Comparison of ENCODE assay signal across 9 mouse cellular contexts in genomic region chr15:98617176-98617537, GRCm38 (mm10). TPM values are rescaled to one million over a fixed set of nuclear protein-coding genes. Genes with fewer than 3 reads are reported as not detected.
DNase-seq lines count a peak whose midpoint lies in the region; ATAC-seq and TF ChIP-seq lines count a peak whose summit lies in the region.
"Had no signal": no experiment of that assay in that cellular context is flagged by ENCODE, and none has a peak within 500 bp of the region (broad histone marks: within the 10 kb centered on the region; RNA-seq: fewer than 3 reads in every experiment).

No protein-coding gene starts in this region.

- peaks cover 55% of the 10 kb centered on the region for H3K27me3 ChIP-seq in E14TG2a.4 (ENCODE audit: insufficient read depth, low read length)
- peaks cover 7% of the 10 kb centered on the region; the same call in 1 of the 2 replicates for H3K27me3 ChIP-seq in embryonic facial prominence, embryonic 13.5 days
- no peaks in the 10 kb centered on the region for H3K27me3 ChIP-seq in heart, embryonic 14.5 days (ENCODE audit: control insufficient read depth, insufficient read depth, low read length)
- H3K27me3 ChIP-seq in liver, postnatal 0 days (ENCODE audit: insufficient read depth, low read length): peaks cover 9% of the 10 kb centered on the region; the same call in 1 of the 2 replicates

- H3K4me1 ChIP-seq in E14TG2a.4 (replicated peaks; ENCODE audit: low read depth, low read length): peaks cover 37% of the 10 kb centered on the region
- peaks cover 19% of the 10 kb centered on the region for H3K4me1 ChIP-seq in embryonic facial prominence, embryonic 13.5 days
- peaks cover 23 to 36% of the 10 kb centered on the region in 2 experiments for H3K4me1 ChIP-seq in heart, embryonic 14.5 days (ENCODE audit: control insufficient read depth in 2 of 2, insufficient read depth in 2 of 2, low read length in 2 of 2)
- peaks cover 4% of the 10 kb centered on the region for H3K4me1 ChIP-seq in liver, postnatal 0 days (ENCODE audit: insufficient read depth)

- peak; percentile 68 for DNase-seq in adrenal gland, postnatal 25 days
- peak; percentile 85 for DNase-seq in kidney, postnatal 10 days
- peak; percentile 85 for DNase-seq in liver, postnatal 0 days
- peak; percentile 77 for DNase-seq in ovary, postnatal 36 days (ENCODE audit: low spot score)
- DNase-seq in yolk sac, embryonic 10.5 days (ENCODE audit: low spot score): peak; percentile 62

- no peak for TF ChIP-seq EP300 in liver, postnatal 0 days (IDR thresholded peaks at IDR 0.05; ENCODE audit: low read depth)

- H3K36me3 ChIP-seq in E14TG2a.4 (ENCODE audit: insufficient read depth, low read length): no peaks in the 10 kb centered on the region
- H3K36me3 ChIP-seq in embryonic facial prominence, embryonic 13.5 days: no peaks in the 10 kb centered on the region
- no peaks in the 10 kb centered on the region for H3K36me3 ChIP-seq in heart, embryonic 14.5 days (ENCODE audit: control insufficient read depth, insufficient read depth, low read length)
- no peaks in the 10 kb centered on the region for H3K36me3 ChIP-seq in liver, postnatal 0 days (replicated peaks; ENCODE audit: insufficient read depth, low read length)

- no peak overlapping the region for H3K27ac ChIP-seq in embryonic facial prominence, embryonic 13.5 days
- no peak overlapping the region; a peak in 1 of 4 replicates for H3K27ac ChIP-seq in heart, embryonic 14.5 days (replicated peaks in 1 of 2; ENCODE audit: control insufficient read depth in 1 of 2, insufficient read depth in 1 of 2, low read depth in 2 of 2, low read length in 2 of 2)
- H3K27ac ChIP-seq in liver, postnatal 0 days (ENCODE audit: low read depth): no peak overlapping the region

- under 1% methylated on average over 12 of the region's 12 CpGs for WGBS in embryonic facial prominence, embryonic 13.5 days
- under 1% methylated on average over 12 of the region's 12 CpGs for WGBS in heart, embryonic 14.5 days
- 1% methylated on average over 12 of the region's 12 CpGs for WGBS in liver, postnatal 0 days (ENCODE audit: insufficient replicate concordance)

- TF ChIP-seq CTCF in E14TG2a.4 (conservative IDR thresholded peaks at IDR 0.05; ENCODE audit: low read length): peak; percentile 97
- peak; percentile 93 for TF ChIP-seq CTCF in liver, postnatal 0 days (IDR thresholded peaks at IDR 0.05; ENCODE audit: low read depth)

- H3K9ac ChIP-seq in embryonic facial prominence, embryonic 13.5 days: 0 out of 2 replicates have a peak overlapping the region, but pooled peaks have one; percentile 46
- H3K9ac ChIP-seq in heart, embryonic 14.5 days (ENCODE audit: low read length): peak overlapping the region; percentile 62
- peak overlapping the region; percentile 34; the same call in 1 of the 2 replicates for H3K9ac ChIP-seq in liver, postnatal 0 days (replicated peaks)

- H3K4me3 ChIP-seq in E14TG2a.4 (replicated peaks; ENCODE audit: low read length): no peak overlapping the region
- no peak overlapping the region; the same call in 1 of the 2 replicates for H3K4me3 ChIP-seq in embryonic facial prominence, embryonic 13.5 days
- no peak overlapping the region for H3K4me3 ChIP-seq in heart, embryonic 14.5 days (ENCODE audit: control insufficient read depth in 1 of 2, insufficient read depth in 1 of 2, low read depth in 1 of 2, low read length in 2 of 2)
- 0 out of 2 replicates have a peak overlapping the region, but pooled peaks have one; percentile 17 for H3K4me3 ChIP-seq in liver, postnatal 0 days (ENCODE audit: low read depth, low read length)

- peak overlapping the region; percentile 46 for H3K4me2 ChIP-seq in embryonic facial prominence, embryonic 13.5 days
- H3K4me2 ChIP-seq in heart, embryonic 14.5 days (ENCODE audit: low read length): peak overlapping the region; percentile 54
- H3K4me2 ChIP-seq in liver, postnatal 0 days (ENCODE audit: low read depth, low read length): peak overlapping the region; percentile 44

- H3K9me3 ChIP-seq in E14TG2a.4 (ENCODE audit: low read length): no peaks in the 10 kb centered on the region; the same call in 1 of the 2 replicates
- H3K9me3 ChIP-seq in embryonic facial prominence, embryonic 13.5 days: no peaks in the 10 kb centered on the region
- H3K9me3 ChIP-seq in heart, embryonic 14.5 days (ENCODE audit: control insufficient read depth, low read length): no peaks in the 10 kb centered on the region
- H3K9me3 ChIP-seq in liver, postnatal 0 days (ENCODE audit: low read length): no peaks in the 10 kb centered on the region

- no peak for ATAC-seq in embryonic facial prominence, embryonic 13.5 days (ENCODE audit: insufficient number of reproducible peaks, insufficient read depth, low FRiP score, low TSS enrichment, low read depth)
- 0 out of 2 replicates have a peak, but pooled peaks have one; percentile 38 for ATAC-seq in heart, embryonic 14.5 days (ENCODE audit: insufficient number of reproducible peaks, insufficient read depth, low FRiP score, low read depth)
- peak; percentile 73 for ATAC-seq in liver, postnatal 0 days

RNA-seq across cellular contexts. Expression of gene Adcy6, which starts 7.3 kb away (rescaled TPM):
- 42.7 and 48.9 TPM in 2 replicates for total RNA-seq in adrenal gland, postnatal 25 days (2021)
- 11.7 and 19.5 TPM in 2 replicates for polyA plus RNA-seq in embryonic facial prominence, embryonic 13.5 days (2015; fragmentation: Nextera tagmentation; extraction: Ambion mirVana)
- 35.2 and 43.7 TPM in 2 replicates for polyA plus RNA-seq in heart, embryonic 14.5 days (2014; fragmentation: Nextera tagmentation; extraction: Ambion mirVana)
- 5.3 and 7.7 TPM in 2 replicates for polyA plus RNA-seq in liver, postnatal 0 days (2015; fragmentation: Nextera tagmentation; extraction: Ambion mirVana)

RNA-seq across cellular contexts. Expression of gene Cacnb3, which starts 13.5 kb away (rescaled TPM):
- 12.6 and 14.3 TPM in 2 replicates for total RNA-seq in adrenal gland, postnatal 25 days (2021)
- 55.6 and 55.7 TPM in 2 replicates for polyA plus RNA-seq in embryonic facial prominence, embryonic 13.5 days (2015; fragmentation: Nextera tagmentation; extraction: Ambion mirVana)
- polyA plus RNA-seq in heart, embryonic 14.5 days (2014; fragmentation: Nextera tagmentation; extraction: Ambion mirVana): 6.1 and 6.6 TPM in 2 replicates
- polyA plus RNA-seq in liver, postnatal 0 days (2015; fragmentation: Nextera tagmentation; extraction: Ambion mirVana): 0.38 and 0.58 TPM in 2 replicates

RNA-seq across cellular contexts. Expression of gene Ddx23, which starts 45.5 kb away (rescaled TPM):
- total RNA-seq in adrenal gland, postnatal 25 days (2021): 76.1 and 88.7 TPM in 2 replicates
- 34.5 and 35.4 TPM in 2 replicates for polyA plus RNA-seq in embryonic facial prominence, embryonic 13.5 days (2015; fragmentation: Nextera tagmentation; extraction: Ambion mirVana)
- 16.9 and 18.2 TPM in 2 replicates for polyA plus RNA-seq in heart, embryonic 14.5 days (2014; fragmentation: Nextera tagmentation; extraction: Ambion mirVana)
- 4.7 and 9.2 TPM in 2 replicates for polyA plus RNA-seq in liver, postnatal 0 days (2015; fragmentation: Nextera tagmentation; extraction: Ambion mirVana)

RNA-seq across cellular contexts. Expression of gene 4930415O20Rik, which starts 46.4 kb away (rescaled TPM):
- total RNA-seq in adrenal gland, postnatal 25 days (2021): not detected in 2 replicates
- not detected in 2 replicates for polyA plus RNA-seq in embryonic facial prominence, embryonic 13.5 days (2015; fragmentation: Nextera tagmentation; extraction: Ambion mirVana)
- 0.53 and 0.66 TPM in 2 replicates for polyA plus RNA-seq in heart, embryonic 14.5 days (2014; fragmentation: Nextera tagmentation; extraction: Ambion mirVana)
- not detected in 2 replicates for polyA plus RNA-seq in liver, postnatal 0 days (2015; fragmentation: Nextera tagmentation; extraction: Ambion mirVana)
- total RNA-seq: left cerebral cortex, postnatal 10 days had no signal

RNA-seq across cellular contexts. Expression of gene Ccnt1, which starts 46.4 kb away (rescaled TPM):
- total RNA-seq in adrenal gland, postnatal 25 days (2021): 52.2 and 55.9 TPM in 2 replicates
- 63.1 and 66.2 TPM in 2 replicates for polyA plus RNA-seq in embryonic facial prominence, embryonic 13.5 days (2015; fragmentation: Nextera tagmentation; extraction: Ambion mirVana)
- polyA plus RNA-seq in heart, embryonic 14.5 days (2014; fragmentation: Nextera tagmentation; extraction: Ambion mirVana): 34.0 and 39.2 TPM in 2 replicates
- polyA plus RNA-seq in liver, postnatal 0 days (2015; fragmentation: Nextera tagmentation; extraction: Ambion mirVana): 14.9 and 17.0 TPM in 2 replicates
